Mouse (Mus musculus) kidney, embryonic 14.5 days (tissue): Measurements from ENCODE around the gene Plod3. TPM values are rescaled to one million over a fixed set of nuclear protein-coding genes. Genes with fewer than 3 reads are reported as not detected.

ENCODE experiments used
- ATAC-seq: fragments of 200-750 bp; cut with Nextera tagmentation; 2 replicates; pipeline ENCODE4 v1.8.0; 2017; ENCODE audit warnings: moderate number of reproducible peaks, mild to moderate bottlenecking, moderate TSS enrichment, moderate library complexity; ENCODE audit not compliant: low FRiP score, low TSS enrichment
- H3K27ac ChIP-seq: fragments of 300-500 bp; sonication (generic); 2 replicates; pipeline ENCODE4 v1.5.1; 2014; ENCODE audit warnings: low read depth, mild to moderate bottlenecking, low read length, moderate library complexity, mixed read lengths
- H3K27me3 ChIP-seq: fragments of 300-500 bp; sonication (generic); 2 replicates; pipeline ENCODE4 v1.6.1; 2014; ENCODE audit warnings: mild to moderate bottlenecking, low read length; ENCODE audit not compliant: control insufficient read depth, insufficient read depth
- H3K36me3 ChIP-seq: fragments of 300-500 bp; sonication (generic); 2 replicates; pipeline ENCODE4 v1.6.1; 2014; ENCODE audit warnings: low read length, mixed read lengths; ENCODE audit not compliant: control insufficient read depth, insufficient read depth
- H3K4me1 ChIP-seq: fragments of 300-500 bp; sonication (generic); 2 replicates; pipeline ENCODE4 v1.6.1; 2014; ENCODE audit warnings: low read length, mixed read lengths; ENCODE audit not compliant: control insufficient read depth, insufficient read depth
- H3K4me2 ChIP-seq: fragments of 300-500 bp; sonication (generic); replicated peaks from 2 replicates; pipeline ENCODE4 v1.6.1; 2014; ENCODE audit warnings: low read depth, mild to moderate bottlenecking, low read length
- H3K4me3 ChIP-seq: fragments of 300-500 bp; sonication (generic); 2 replicates; pipeline ENCODE4 v1.5.1; 2014; ENCODE audit warnings: mild to moderate bottlenecking, low read length
- H3K9ac ChIP-seq: fragments of 300-500 bp; sonication (generic); 2 replicates; pipeline ENCODE4 v1.6.1; 2014; ENCODE audit warnings: low read depth, mild to moderate bottlenecking, low read length, moderate library complexity
- H3K9me3 ChIP-seq: fragments of 300-500 bp; sonication (generic); 2 replicates; pipeline ENCODE4 v1.6.1; 2016; ENCODE audit warnings: low read length; ENCODE audit not compliant: control insufficient read depth
- WGBS: fragments of 180-500 bp; shearing (Covaris S2); extraction: QIAGEN DNeasy Blood & Tissue Kit; methylation state at CpG from one replicate; pipeline ENCODE4 v1.1.7; 2014; 5-methylcytosine and 5-hydroxymethylcytosine counted together
- polyA plus RNA-seq: library from polyadenylated mRNA; unstranded; fragments of >200 nt; fragmentation: Nextera tagmentation; extraction: Ambion mirVana; gene quantifications from 2 replicates; pipeline ENCODE4 v1.2.1, GENCODE M21; 2014

Gene Plod3
- polyA plus RNA-seq, 1 experiment from 2014 or later = 41.4 TPM

DNA sequence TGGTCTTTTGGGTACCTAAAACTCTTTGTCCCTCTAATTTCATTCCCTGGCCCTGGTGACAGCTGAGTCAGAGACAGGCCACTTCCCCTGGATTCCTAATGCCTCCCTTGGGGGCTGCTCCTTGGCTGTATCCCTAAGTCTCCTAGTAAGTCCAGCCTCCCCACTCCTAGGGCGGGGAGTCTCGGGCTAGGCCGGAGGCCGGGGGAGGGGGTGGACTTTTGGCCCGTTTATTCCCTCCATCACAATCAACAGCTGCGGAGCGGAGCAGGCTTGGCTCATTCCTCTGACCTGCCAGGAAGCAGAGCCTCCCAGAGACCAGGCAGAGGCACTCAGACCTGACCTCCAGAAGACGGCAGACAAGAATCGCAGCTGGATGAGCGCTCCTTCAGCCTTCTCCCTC is 19.2 kb upstream of the Plod3 start:
- Histone ChIP-seq H3K36me3 (peaks cover 33% of the 10 kb centered on the region), H3K4me2 (no peak overlapping the region), H3K27ac (peak overlapping the region; percentile 90; the same call in 1 of the 2 replicates), H3K9me3 (no peaks in the 10 kb centered on the region), H3K27me3 (no peaks in the 10 kb centered on the region), H3K4me3 (no peak overlapping the region), H3K4me1 (peaks cover 32% of the 10 kb centered on the region), H3K9ac (no peak overlapping the region)
- 45% methylated on average over 10 of the region's 10 CpGs for WGBS
- ATAC-seq = 0 out of 2 replicates have a peak, but pooled peaks have one; percentile 7

DNA sequence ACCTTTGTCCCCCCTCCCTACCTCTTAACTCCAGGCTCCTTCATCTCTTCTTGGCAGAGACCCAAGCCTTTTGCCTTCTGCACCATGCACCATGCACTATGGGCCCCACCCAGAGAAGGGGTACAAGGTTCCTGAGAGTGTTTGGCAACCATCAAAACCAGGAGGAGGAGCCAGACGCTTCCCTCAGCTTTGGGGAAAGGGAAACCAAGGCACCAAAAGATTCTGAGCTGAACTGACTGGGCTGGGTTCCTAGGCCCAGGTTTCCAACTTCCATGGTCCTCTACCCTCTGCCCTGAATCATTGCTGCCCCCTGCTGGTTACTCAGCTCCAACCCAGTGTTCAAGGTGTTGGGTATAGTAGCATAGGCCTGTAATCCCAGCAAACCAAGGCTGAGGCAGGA is 16.1 kb upstream of the Plod3 start:
- Histone ChIP-seq H3K9ac (no peak overlapping the region), H3K27ac (no peak overlapping the region), H3K4me1 (peaks cover 19% of the 10 kb centered on the region), H3K27me3 (no peaks in the 10 kb centered on the region), H3K36me3 (peaks cover 5% of the 10 kb centered on the region), H3K9me3 (no peaks in the 10 kb centered on the region), H3K4me2 (no peak overlapping the region), H3K4me3 (no peak overlapping the region)
- no peak for ATAC-seq
- WGBS = 47% methylated on average over 1 of the region's 1 CpGs

DNA sequence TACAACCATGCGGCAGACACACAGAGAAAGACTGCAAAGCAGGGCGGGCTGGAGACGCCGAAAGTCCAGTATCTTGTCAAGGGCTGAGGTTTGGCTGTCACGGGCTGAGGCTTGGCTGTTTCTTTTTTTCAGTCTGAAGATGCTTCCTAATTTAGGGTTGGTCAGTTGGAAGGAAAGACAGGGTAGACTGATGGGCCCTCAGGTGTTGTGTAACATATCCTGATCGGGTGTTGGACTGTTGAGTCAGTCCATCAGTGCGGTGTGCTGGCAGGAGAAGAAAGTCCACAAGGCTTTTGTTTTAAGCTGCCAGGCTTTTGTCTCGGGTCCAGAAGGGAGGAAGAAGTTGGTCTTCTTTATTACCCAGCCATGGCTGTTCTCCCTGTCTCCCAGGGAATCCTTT is 13.1 kb upstream of the Plod3 start:
- ATAC-seq = no peak
- H3K4me2 ChIP-seq = no peak overlapping the region
- H3K27ac ChIP-seq = no peak overlapping the region
- no peaks in the 10 kb centered on the region for H3K36me3 ChIP-seq
- no peaks in the 10 kb centered on the region for H3K4me1 ChIP-seq
- no peak overlapping the region for H3K4me3 ChIP-seq
- H3K27me3 ChIP-seq = no peaks in the 10 kb centered on the region
- WGBS = 76% methylated on average over 8 of the region's 8 CpGs
- no peaks in the 10 kb centered on the region for H3K9me3 ChIP-seq
- no peak overlapping the region for H3K9ac ChIP-seq

DNA sequence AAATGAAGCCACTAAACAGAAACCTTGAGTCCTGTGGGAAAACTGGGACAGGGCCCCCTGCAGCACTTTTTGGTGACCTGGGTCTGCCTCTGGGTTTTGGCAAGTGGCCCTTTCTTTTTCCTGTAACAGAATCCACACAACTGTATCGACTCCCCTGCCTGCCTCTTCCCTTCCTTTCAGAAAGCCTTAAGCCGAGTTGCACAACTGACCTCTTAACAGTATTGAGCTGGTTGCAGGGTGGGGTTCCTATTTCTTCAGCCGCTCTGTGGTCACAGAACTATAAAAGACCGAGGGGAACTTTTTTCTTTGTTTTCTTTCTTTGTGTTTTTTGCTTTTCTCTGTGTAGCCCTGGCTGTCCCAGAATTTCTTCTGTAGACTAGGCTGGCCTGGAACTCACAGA is 9.1 kb upstream of the Plod3 start:
- Histone ChIP-seq H3K4me3 (no peak overlapping the region), H3K9me3 (no peaks in the 10 kb centered on the region), H3K36me3 (peaks cover 15% of the 10 kb centered on the region; the same call in 1 of the 2 replicates), H3K9ac (no peak overlapping the region), H3K27me3 (no peaks in the 10 kb centered on the region), H3K27ac (no peak overlapping the region), H3K4me1 (no peaks in the 10 kb centered on the region), H3K4me2 (no peak overlapping the region)
- no peak for ATAC-seq
- WGBS = 61% methylated on average over 4 of the region's 4 CpGs

DNA sequence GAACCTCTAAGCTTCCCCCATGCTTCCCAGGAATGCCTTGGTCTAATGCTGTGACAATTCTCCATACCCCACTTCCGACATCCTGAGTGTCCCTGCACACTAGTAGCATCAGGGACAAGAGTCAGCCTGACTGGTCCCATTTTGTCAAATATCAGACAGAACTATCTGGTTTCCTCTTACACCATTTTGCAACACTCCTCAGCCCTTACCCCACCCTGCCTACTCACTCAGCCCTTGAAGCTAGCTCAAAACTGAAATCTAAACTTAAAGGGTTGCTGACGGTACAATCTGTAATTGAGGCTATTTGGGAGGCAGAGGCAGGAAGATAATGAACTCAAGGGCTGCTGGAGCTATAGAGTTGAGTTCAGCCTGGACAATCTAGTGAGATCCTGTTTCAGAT is 7.1 kb upstream of the Plod3 start:
- 76% methylated on average over 2 of the region's 2 CpGs for WGBS
- ATAC-seq = no peak
- Histone ChIP-seq H3K4me1 (no peaks in the 10 kb centered on the region), H3K9ac (no peak overlapping the region), H3K9me3 (no peaks in the 10 kb centered on the region), H3K4me3 (no peak overlapping the region), H3K27ac (no peak overlapping the region), H3K4me2 (no peak overlapping the region), H3K27me3 (no peaks in the 10 kb centered on the region), H3K36me3 (peaks cover 24% of the 10 kb centered on the region; the same call in 1 of the 2 replicates)

DNA sequence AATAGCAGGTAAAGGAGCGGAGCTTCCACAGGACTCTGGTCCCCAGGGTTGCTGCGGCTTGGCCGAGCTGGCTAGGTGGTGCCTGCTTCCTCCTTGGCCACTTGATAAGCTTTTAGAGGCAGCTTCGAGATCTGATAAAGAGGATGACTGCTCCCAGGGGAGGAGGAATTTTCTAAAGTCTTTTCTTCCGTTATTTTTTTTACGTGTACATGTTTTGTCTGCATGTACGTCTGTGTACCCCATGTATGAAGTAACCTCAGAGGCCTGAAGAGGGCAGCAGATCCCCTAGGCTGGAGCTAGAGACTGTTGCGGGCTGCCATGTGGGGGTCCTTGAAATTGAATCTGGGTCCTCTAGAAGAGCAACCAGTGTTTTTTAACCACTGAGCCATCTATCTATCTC is 5.8 kb upstream of the Plod3 start:
- peaks cover 24% of the 10 kb centered on the region; the same call in 1 of the 2 replicates for H3K36me3 ChIP-seq
- ATAC-seq = no peak
- WGBS = 88% methylated on average over 8 of the region's 8 CpGs
- H3K9me3 ChIP-seq = no peaks in the 10 kb centered on the region
- no peak overlapping the region for H3K9ac ChIP-seq
- no peak overlapping the region for H3K27ac ChIP-seq
- no peaks in the 10 kb centered on the region for H3K27me3 ChIP-seq
- peaks cover 1% of the 10 kb centered on the region; the same call in 1 of the 2 replicates for H3K4me1 ChIP-seq
- H3K4me3 ChIP-seq = no peak overlapping the region
- no peak overlapping the region for H3K4me2 ChIP-seq

DNA sequence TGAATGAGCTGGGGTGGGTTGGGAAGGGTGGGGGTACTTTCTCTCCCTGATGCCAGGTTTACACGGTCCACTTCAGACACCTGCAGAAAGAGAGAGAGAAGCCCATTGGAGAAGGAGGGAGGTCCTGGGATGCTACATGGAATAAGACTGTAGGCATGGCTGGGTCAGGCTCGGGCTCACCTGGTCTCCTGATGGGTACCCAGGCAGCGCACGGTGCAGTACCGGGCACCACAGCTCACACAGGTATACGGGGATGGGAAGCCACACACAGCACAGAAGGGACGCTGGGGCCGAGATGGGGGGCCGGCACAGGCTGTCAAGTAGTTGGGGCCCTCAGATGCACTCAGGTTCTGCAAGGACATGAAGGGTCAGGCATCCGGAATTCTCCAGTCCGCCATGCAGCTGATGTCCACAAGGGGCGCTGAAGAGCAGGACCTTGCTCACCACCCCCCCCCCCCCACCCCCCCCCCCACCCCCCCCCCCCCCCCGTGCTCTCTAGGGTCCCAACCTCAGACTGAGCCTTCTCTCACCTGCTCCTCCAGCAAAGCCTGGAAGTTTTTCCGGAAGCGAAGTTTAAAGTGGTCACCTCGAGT is 4.4 kb upstream of the Plod3 start:
- Histone ChIP-seq H3K4me1 (peaks cover 5% of the 10 kb centered on the region; the same call in 1 of the 2 replicates), H3K27me3 (no peaks in the 10 kb centered on the region), H3K4me2 (no peak overlapping the region), H3K9ac (no peak overlapping the region), H3K9me3 (no peaks in the 10 kb centered on the region), H3K27ac (no peak overlapping the region), H3K4me3 (no peak overlapping the region), H3K36me3 (peaks cover 24% of the 10 kb centered on the region; the same call in 1 of the 2 replicates)
- 48% methylated on average over 15 of the region's 16 CpGs for WGBS
- ATAC-seq = no peak

DNA sequence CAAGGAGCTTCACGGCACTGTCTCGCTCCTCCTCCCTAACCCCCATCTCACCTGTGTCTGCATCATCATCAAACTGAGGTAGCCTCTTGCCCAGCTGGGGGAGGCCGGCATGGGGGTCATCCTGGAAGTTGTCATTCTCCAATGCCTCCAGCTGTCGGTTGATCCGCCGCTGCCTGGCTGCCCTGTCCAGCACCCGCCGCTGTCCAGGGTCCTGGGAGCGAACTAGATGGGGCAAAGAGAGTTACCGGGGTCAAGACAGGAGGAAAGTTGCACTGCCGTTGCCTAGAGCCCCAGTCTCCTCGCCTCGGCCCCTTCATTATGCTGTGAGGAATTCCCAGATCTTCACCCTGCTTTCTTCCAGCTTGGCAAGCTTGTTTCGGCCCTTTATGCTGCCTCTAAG is 2.0 kb upstream of the Plod3 start:
- H3K36me3 ChIP-seq = peaks cover 34% of the 10 kb centered on the region; the same call in 1 of the 2 replicates

DNA sequence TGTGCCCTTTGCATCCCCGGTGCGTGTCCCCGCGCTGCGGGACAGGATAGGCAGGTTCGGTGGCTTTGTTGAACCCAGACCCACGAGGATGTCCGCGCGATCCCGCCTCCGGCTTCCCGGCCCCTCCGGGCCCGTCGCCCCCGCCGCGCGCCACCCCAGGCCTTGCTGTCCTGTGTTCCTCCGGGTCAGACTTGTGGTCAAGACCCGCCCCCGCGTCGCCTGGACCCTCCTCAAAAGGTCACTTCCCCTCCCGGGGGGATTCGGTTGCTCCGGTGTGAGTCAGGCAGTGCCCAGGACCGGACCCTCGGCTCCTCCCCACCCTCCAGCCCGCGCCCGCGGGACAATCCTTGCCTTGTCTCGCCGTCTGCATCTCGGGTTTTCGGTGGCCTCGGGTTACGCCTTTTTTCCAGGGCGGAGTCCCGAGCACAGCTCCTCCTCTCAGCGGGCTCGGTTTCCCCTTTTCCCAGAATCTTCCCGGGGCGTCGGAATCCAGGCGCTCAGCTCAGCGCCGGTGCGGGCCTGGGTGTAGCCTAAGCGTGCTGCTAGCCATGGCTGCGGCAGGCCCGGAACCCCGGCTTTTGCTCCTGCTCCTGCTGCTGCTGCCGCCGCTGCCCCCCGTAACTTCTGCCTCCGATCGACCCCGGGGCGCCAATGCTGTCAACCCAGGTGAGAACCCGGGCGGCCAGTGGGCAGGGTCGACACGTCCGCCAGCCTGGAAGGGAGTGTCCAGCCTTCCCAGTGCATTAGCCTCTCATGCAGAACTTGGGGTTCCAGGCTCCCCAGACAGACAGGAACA is 517 bp downstream of the Plod3 start:
- 0% methylated on average over 65 of the region's 67 CpGs for WGBS
- Histone ChIP-seq H3K4me1 (peaks cover 12% of the 10 kb centered on the region; the same call in 1 of the 2 replicates), H3K36me3 (peaks cover 42% of the 10 kb centered on the region), H3K4me2 (peak overlapping the region; percentile 70), H3K27ac (peak overlapping the region; percentile 92), H3K27me3 (no peaks in the 10 kb centered on the region), H3K9ac (peak overlapping the region; percentile 90), H3K4me3 (peak overlapping the region; percentile 85), H3K9me3 (no peaks in the 10 kb centered on the region)
- peak; percentile 73 for ATAC-seq

More for the DNA sequence above, 2.0 kb upstream of the Plod3 start:
- Histone ChIP-seq H3K27ac (no peak overlapping the region), H3K9me3 (no peaks in the 10 kb centered on the region), H3K4me1 (peaks cover 12% of the 10 kb centered on the region; the same call in 1 of the 2 replicates), H3K4me3 (no peak overlapping the region), H3K4me2 (no peak overlapping the region), H3K9ac (no peak overlapping the region), H3K27me3 (no peaks in the 10 kb centered on the region)
- ATAC-seq = no peak
- WGBS = 49% methylated on average over 14 of the region's 14 CpGs
